Mouse (Mus musculus) forebrain, embryonic 11.5 days (tissue): ENCODE measurements around the gene Sync. TPM values are rescaled to one million over a fixed set of nuclear protein-coding genes. Genes with fewer than 3 reads are reported as not detected.
A peak's percentile ranks its signal among the peaks of the same experiment; 100 is the strongest.

Source experiments
- ATAC-seq: fragments of 200-750 bp; cut with Nextera tagmentation; replicated peaks from 2 replicates; pipeline ENCODE4 v1.8.0; 2017; ENCODE audit warnings: moderate TSS enrichment; ENCODE audit not compliant: low FRiP score
- DNase-seq: peaks from one replicate; pipeline ENCODE4 v3.0.0-alpha.2; 2017; ENCODE audit warnings: low spot score
- H3K27ac ChIP-seq: fragments of 300-500 bp; sonication (generic); 2 replicates; pipeline ENCODE4 v1.5.1; 2014; ENCODE audit warnings: low read depth, low read length
- H3K27me3 ChIP-seq: fragments of 300-500 bp; sonication (generic); 2 replicates; pipeline ENCODE4 v1.6.1; 2014; ENCODE audit warnings: mild to moderate bottlenecking, low read length, mixed read lengths; ENCODE audit not compliant: control insufficient read depth, insufficient read depth
- H3K36me3 ChIP-seq: fragments of 300-500 bp; sonication (generic); 2 replicates; pipeline ENCODE4 v1.6.1; 2014; ENCODE audit warnings: mild to moderate bottlenecking, low read length, moderate library complexity, mixed read lengths; ENCODE audit not compliant: control insufficient read depth, insufficient read depth
- H3K4me1 ChIP-seq: fragments of 300-500 bp; sonication (generic); replicated peaks from 2 replicates; pipeline ENCODE4 v1.6.1; 2014; ENCODE audit warnings: low read length, mixed read lengths; ENCODE audit not compliant: control insufficient read depth, insufficient read depth
- H3K4me2 ChIP-seq: fragments of 300-500 bp; sonication (generic); 2 replicates; pipeline ENCODE4 v1.6.1; 2014; ENCODE audit warnings: low read depth, mild to moderate bottlenecking, low read length, moderate library complexity, mixed read lengths; ENCODE audit not compliant: severe bottlenecking
- H3K4me3 ChIP-seq: fragments of 300-500 bp; sonication (generic); 2 replicates; pipeline ENCODE4 v1.5.1; 2014; ENCODE audit warnings: low read depth, low read length
- H3K9ac ChIP-seq: fragments of 300-500 bp; sonication (generic); 2 replicates; pipeline ENCODE4 v1.6.1; 2014; ENCODE audit warnings: low read length
- H3K9me3 ChIP-seq: fragments of 300-500 bp; sonication (generic); 2 replicates; pipeline ENCODE4 v1.6.1; 2016; ENCODE audit warnings: low read length, mixed read lengths; ENCODE audit not compliant: control insufficient read depth
- WGBS: fragments of 180-500 bp; shearing (Covaris S2); extraction: QIAGEN DNeasy Blood & Tissue Kit; methylation state at CpG from one replicate; pipeline ENCODE4 v1.1.7; 2014; 5-methylcytosine and 5-hydroxymethylcytosine counted together
- polyA plus RNA-seq: library from polyadenylated mRNA; unstranded; fragments of >200 nt; fragmentation: Nextera tagmentation; extraction: Ambion mirVana; gene quantifications from 2 replicates; pipeline ENCODE4 v1.2.1, GENCODE M21; 2014

The Sync gene
- polyA plus RNA-seq, 1 experiment from 2014 or later, result 0.57 TPM

DNA sequence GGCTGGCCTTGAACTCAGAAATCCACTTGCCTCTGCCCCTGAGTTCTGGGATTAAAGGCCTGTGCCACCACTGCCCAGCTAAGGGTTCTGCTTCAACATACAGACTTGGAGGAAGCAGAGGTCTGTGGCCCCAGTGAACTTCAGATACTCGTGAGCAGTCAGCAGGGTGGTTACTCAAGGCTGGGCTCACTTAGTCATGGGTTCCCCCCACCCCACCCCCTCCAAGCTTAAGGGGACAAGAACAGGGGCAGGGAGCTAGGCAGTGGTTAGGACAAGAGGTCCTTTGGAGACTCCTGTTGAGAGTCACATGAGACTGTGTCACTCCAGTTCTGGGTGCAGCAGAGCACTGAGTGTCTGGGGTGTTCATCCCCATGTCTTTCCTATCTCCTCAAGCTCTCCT, 18.7 kb upstream of the Sync start:
- Histone ChIP-seq H3K27ac (no peak overlapping the region), H3K4me2 (no peak overlapping the region), H3K4me1 (no peaks in the 10 kb centered on the region), H3K4me3 (no peak overlapping the region), H3K9me3 (no peaks in the 10 kb centered on the region), H3K27me3 (no peaks in the 10 kb centered on the region), H3K9ac (no peak overlapping the region), H3K36me3 (no peaks in the 10 kb centered on the region)
- DNase-seq (no peak), ATAC-seq (no peak)
- WGBS, result 54% methylated on average over 1 of the region's 1 CpGs

DNA sequence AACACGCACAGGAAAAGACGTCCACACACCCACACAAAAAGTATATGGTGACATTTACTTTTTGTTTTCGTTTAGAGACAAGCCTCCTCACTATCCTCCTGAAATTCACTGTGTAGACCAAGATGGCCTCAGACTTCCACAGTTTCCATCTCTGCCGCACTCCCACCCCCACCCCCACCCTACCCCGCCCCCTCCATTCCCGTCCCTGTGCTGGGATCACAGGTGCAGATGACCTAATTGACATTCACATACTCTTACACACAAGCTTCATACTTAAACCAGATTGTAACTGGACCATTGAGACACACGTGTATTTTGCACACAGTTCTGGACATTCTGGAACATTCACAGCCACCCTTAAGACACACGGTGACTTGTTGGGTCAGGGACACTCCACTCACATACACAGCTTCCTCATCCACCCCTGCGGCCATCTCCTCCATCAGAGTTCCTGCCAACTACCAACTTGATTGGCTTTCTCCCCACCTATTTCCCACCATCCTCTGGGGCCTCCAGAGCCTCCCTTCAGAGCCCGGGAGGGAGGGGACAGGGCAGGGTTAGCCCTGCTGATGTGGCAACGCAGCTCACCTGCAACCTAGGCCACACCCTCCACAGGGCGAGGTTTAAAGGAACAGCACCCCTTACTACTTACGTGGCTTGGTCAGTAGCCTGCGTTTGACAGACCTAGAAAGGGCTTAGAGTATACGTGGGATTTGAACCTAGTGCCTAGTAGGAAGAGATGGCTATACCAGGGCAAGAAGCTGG, 15.2 kb upstream of the Sync start:
- no peak for DNase-seq
- Histone ChIP-seq H3K27me3 (no peaks in the 10 kb centered on the region), H3K9ac (no peak overlapping the region), H3K36me3 (no peaks in the 10 kb centered on the region), H3K4me1 (no peaks in the 10 kb centered on the region), H3K4me3 (no peak overlapping the region), H3K27ac (no peak overlapping the region), H3K4me2 (no peak overlapping the region), H3K9me3 (no peaks in the 10 kb centered on the region)
- WGBS, result 20% methylated on average over 15 of the region's 15 CpGs
- no peak for ATAC-seq

DNA sequence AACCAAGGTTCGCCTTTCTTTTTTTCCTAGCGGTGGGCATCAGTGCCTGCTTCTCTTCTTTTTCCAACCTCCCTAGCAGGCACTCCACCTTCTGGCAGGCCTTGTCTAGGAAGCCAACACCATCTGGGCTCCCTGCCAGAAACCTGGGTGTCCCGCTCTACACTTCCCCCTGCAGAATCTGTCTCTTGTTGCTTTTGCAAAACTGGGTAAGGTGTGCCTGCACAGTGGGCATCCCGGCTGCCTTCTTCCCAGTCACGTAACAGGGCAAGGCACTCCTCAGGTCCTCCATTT, 14.7 kb upstream of the Sync start:
- WGBS, result 49% methylated on average over 5 of the region's 5 CpGs
- DNase-seq (no peak), ATAC-seq (no peak)
- no peaks in the 10 kb centered on the region for H3K27me3 ChIP-seq
- H3K9me3 ChIP-seq, result no peaks in the 10 kb centered on the region
- H3K36me3 ChIP-seq, result no peaks in the 10 kb centered on the region
- no peak overlapping the region for H3K27ac ChIP-seq
- no peak overlapping the region for H3K4me3 ChIP-seq
- H3K4me1 ChIP-seq, result no peaks in the 10 kb centered on the region
- H3K4me2 ChIP-seq, result no peak overlapping the region
- H3K9ac ChIP-seq, result no peak overlapping the region

DNA sequence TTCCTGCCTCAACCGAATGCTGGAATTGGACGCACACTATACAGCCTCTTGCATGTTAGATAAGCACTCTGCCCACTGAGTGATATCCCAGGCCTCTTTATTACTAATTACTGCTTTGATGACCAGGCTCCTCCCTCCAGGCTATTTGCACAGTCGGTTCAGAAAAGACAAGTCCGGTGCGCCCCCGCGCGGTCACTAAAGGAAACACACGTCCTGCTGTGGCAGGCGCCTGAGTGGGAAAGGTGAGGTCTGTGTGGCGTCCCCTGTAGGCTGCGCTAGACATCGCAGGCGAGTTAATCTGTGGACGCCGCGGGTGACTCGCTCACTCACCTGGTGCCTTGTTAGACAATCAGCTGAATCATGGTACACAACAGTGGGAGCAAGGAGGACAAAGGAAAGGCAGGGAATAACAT, 11.0 kb upstream of the Sync start:
- DNase-seq, result peak; percentile 97
- no peak overlapping the region for H3K4me3 ChIP-seq
- ATAC-seq, result no peak; the same call in 1 of the 2 replicates
- H3K9me3 ChIP-seq, result no peaks in the 10 kb centered on the region
- H3K4me1 ChIP-seq, result no peaks in the 10 kb centered on the region
- WGBS, result 2% methylated on average over 18 of the region's 18 CpGs
- H3K27me3 ChIP-seq, result no peaks in the 10 kb centered on the region
- H3K9ac ChIP-seq, result no peak overlapping the region
- no peak overlapping the region for H3K4me2 ChIP-seq
- no peaks in the 10 kb centered on the region for H3K36me3 ChIP-seq
- H3K27ac ChIP-seq, result no peak overlapping the region

DNA sequence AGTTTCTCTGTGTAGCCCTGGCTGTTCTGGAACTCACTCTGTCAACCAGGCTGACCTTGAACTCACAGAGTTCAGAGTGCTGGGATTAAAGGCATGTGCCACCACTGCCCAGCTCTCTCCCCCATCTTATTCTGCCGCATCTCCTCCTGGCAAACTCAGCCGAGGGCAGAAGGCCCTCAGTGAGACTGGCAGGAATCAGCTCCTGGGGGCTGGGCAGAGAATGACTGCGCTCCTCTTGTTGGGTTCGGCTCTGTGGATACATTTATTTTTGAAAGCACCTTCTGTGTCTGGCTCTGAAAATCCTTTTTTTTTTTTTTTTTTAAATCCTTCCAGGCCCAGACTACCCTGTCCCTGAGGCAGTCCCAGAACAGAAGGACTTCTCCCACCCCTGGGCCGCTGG, 4.6 kb upstream of the Sync start:
- no peak for ATAC-seq
- Histone ChIP-seq H3K4me2 (no peak overlapping the region), H3K27ac (no peak overlapping the region), H3K27me3 (peaks cover 9% of the 10 kb centered on the region; the same call in 1 of the 2 replicates), H3K4me1 (peaks cover 10% of the 10 kb centered on the region; the same call in 1 of the 2 replicates), H3K9ac (no peak overlapping the region), H3K9me3 (no peaks in the 10 kb centered on the region), H3K36me3 (no peaks in the 10 kb centered on the region), H3K4me3 (no peak overlapping the region)
- WGBS, result 88% methylated on average over 5 of the region's 5 CpGs
- no peak for DNase-seq

DNA sequence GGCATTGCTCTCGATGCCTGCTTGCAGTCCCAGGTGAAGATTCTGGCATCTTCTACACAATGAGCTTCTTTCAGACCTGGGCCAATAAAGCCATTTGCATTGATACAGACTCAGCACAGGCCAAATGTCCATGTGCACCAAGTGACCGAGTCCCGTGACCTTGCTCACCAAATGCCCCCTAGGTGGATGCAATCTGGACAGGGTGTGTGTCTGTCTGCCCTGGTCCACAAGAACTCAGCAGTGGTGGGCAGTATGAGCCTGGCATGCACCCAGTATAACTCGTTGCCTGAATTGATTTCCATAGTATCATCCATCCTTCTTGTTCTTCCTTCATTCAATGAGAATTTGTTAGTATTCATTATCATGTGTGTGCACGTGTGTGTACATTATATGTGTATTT, 4.2 kb upstream of the Sync start:
- WGBS, result 89% methylated on average over 5 of the region's 5 CpGs

DNA sequence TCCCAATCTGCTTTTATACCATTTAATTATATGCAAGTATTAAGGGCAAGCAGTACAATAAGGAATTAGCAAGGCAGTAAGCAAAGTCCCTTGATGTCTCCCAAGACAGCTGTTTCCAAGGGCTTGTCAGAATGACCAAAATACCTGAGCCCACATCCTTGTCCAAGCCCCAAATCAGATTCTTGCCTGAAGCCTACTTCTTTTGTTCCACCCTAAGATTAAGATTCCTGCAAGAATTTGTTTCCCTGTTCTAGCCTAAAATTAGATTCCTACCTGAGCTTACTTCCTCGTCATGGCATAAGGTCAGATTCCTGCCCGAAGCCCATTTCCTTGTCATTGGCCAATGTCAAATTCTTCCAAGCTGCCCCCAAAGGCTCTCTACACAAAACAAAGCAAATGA, 2.7 kb upstream of the Sync start:
- H3K27ac ChIP-seq, result no peak overlapping the region
- no peaks in the 10 kb centered on the region for H3K36me3 ChIP-seq
- 82% methylated on average over 2 of the region's 2 CpGs for WGBS
- no peak overlapping the region for H3K4me2 ChIP-seq
- peaks cover 10% of the 10 kb centered on the region; the same call in 1 of the 2 replicates for H3K4me1 ChIP-seq
- no peak for ATAC-seq
- no peak for DNase-seq
- peaks cover 9% of the 10 kb centered on the region; the same call in 1 of the 2 replicates for H3K27me3 ChIP-seq
- no peak overlapping the region for H3K9ac ChIP-seq
- no peaks in the 10 kb centered on the region for H3K9me3 ChIP-seq
- no peak overlapping the region for H3K4me3 ChIP-seq

More for the DNA sequence above, 4.2 kb upstream of the Sync start:
- H3K36me3 ChIP-seq, result no peaks in the 10 kb centered on the region
- peaks cover 9% of the 10 kb centered on the region; the same call in 1 of the 2 replicates for H3K27me3 ChIP-seq
- no peak overlapping the region for H3K4me2 ChIP-seq
- H3K9me3 ChIP-seq, result no peaks in the 10 kb centered on the region
- no peak overlapping the region for H3K4me3 ChIP-seq
- no peak overlapping the region for H3K27ac ChIP-seq
- H3K4me1 ChIP-seq, result peaks cover 10% of the 10 kb centered on the region; the same call in 1 of the 2 replicates
- ATAC-seq (no peak), DNase-seq (no peak)
- H3K9ac ChIP-seq, result no peak overlapping the region

DNA sequence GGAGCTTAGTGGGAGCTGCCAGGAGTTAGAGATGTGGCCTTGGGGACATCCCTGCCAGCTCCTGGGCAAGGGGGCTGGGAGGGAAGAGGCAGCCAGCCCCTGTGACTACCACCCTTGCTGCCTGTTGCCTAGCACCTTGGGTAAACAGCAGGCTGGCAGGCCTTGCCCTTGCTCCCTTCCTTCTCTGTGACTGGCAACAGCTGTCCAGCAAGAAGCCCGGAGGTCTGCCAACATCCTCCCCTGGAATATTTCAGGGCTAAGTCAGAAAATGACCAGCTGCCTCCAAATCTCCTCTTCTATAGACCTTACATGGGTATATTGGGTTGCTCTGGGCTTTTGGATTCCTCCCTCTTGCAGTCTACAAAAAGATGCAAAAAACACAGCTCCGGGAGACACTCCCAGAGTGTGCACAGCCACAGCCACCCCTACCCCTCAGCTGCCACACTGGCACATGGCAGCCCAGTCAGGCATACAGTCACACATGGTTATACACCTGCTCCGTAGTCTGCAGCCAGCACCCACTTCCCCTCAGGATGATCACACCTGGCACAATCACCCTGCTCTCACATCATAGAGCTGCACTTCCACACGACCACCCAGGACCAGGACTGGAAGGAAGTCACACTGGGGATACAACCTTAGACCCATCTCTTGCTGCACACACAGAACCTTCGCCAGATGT, 1.3 kb upstream of the Sync start:
- WGBS, result 73% methylated on average over 5 of the region's 5 CpGs
- peaks cover 9% of the 10 kb centered on the region; the same call in 1 of the 2 replicates for H3K27me3 ChIP-seq
- H3K4me2 ChIP-seq, result no peak overlapping the region; the same call in 1 of the 2 replicates

More for the DNA sequence above, 1.3 kb upstream of the Sync start:
- Histone ChIP-seq H3K4me1 (peaks cover 10% of the 10 kb centered on the region; the same call in 1 of the 2 replicates), H3K4me3 (no peak overlapping the region), H3K9me3 (no peaks in the 10 kb centered on the region), H3K27ac (no peak overlapping the region), H3K9ac (no peak overlapping the region), H3K36me3 (no peaks in the 10 kb centered on the region)
- DNase-seq, result no peak
- ATAC-seq, result no peak
